Comparison of ENCODE assay signal across 8 mouse cellular contexts in genomic region chr6:17087485-17087884, GRCm38 (mm10). TPM values are rescaled to one million over a fixed set of nuclear protein-coding genes. Genes with fewer than 3 reads are reported as not detected.
DNase-seq lines count a peak whose midpoint lies in the region; ATAC-seq and TF ChIP-seq lines count a peak whose summit lies in the region.
"Had no signal": no experiment of that assay in that cellular context is flagged by ENCODE, and none has a peak within 500 bp of the region (broad histone marks: within the 10 kb centered on the region; RNA-seq: fewer than 3 reads in every experiment).

No protein-coding gene starts in this region.

- H3K36me3 ChIP-seq in ES-Bruce4 (ENCODE audit: control insufficient read depth, insufficient read depth, low read length, poor library complexity, severe bottlenecking): no peaks in the 10 kb centered on the region
- H3K36me3 ChIP-seq: heart, embryonic 13.5 days had no signal

- no peaks in the 10 kb centered on the region for H3K27me3 ChIP-seq in ES-Bruce4 (ENCODE audit: control insufficient read depth, insufficient read depth, low read length, poor library complexity, severe bottlenecking)

- H3K4me1 ChIP-seq in ES-Bruce4 (ENCODE audit: control insufficient read depth, insufficient read depth, low read length): no peaks in the 10 kb centered on the region
- H3K4me1 ChIP-seq: heart, embryonic 13.5 days had no signal

- H3K9ac ChIP-seq in ES-Bruce4 (ENCODE audit: low read depth, poor library complexity, severe bottlenecking): no peak overlapping the region
- H3K9ac ChIP-seq: heart, embryonic 13.5 days had no signal

- no peak overlapping the region for H3K27ac ChIP-seq in ES-Bruce4 (ENCODE audit: insufficient read depth, low read length)
- H3K27ac ChIP-seq: heart, embryonic 13.5 days had no signal

- TF ChIP-seq EP300 in ES-Bruce4 (IDR thresholded peaks at IDR 0.05; ENCODE audit: insufficient read depth, low read depth, low read length): no peak

- H3K9me3 ChIP-seq in ES-Bruce4 (replicated peaks; ENCODE audit: control insufficient read depth, insufficient read depth, low read length, poor library complexity, severe bottlenecking): no peaks in the 10 kb centered on the region
- H3K9me3 ChIP-seq: heart, embryonic 13.5 days had no signal

- TF ChIP-seq POLR2A in ES-Bruce4 (IDR thresholded peaks at IDR 0.05; ENCODE audit: insufficient read depth, low read length): no peak

- TF ChIP-seq CTCF in ES-Bruce4 (IDR thresholded peaks at IDR 0.05; ENCODE audit: low read depth, low read length): peak; percentile 64

- H3K4me3 ChIP-seq in ES-Bruce4 (ENCODE audit: low read depth, low read length): no peak overlapping the region
- H3K4me3 ChIP-seq: heart, embryonic 13.5 days had no signal

- DNase-seq in B cell, adult 2 months: peak; percentile 85 to 87
- peak; percentile 79 to 80 for DNase-seq in cerebellum, postnatal 10 days
- DNase-seq in layer of hippocampus, postnatal 14 days (ENCODE audit: low spot score in 2 of 2): peak; percentile 57 to 66
- DNase-seq in spleen, postnatal 10 days (ENCODE audit: low spot score in 2 of 2): peak; percentile 23 to 79

- ATAC-seq in granulocyte monocyte progenitor cell, adult 5-6 weeks (replicated peaks; ENCODE audit: poor library complexity, severe bottlenecking): peak; percentile 99
- peak; percentile 99 for ATAC-seq in megakaryocyte progenitor cell, adult 5-6 weeks (replicated peaks; ENCODE audit: poor library complexity)

RNA-seq across cellular contexts. Expression of gene Tes, which starts 22.5 kb away (rescaled TPM):
- polyA plus RNA-seq in ES-Bruce4 (2011; ENCODE audit: insufficient read depth, insufficient read length, low read depth, missing spikeins): 57.5 and 59.6 TPM in 2 replicates
- total RNA-seq in granulocyte monocyte progenitor cell, adult 5-6 weeks (2014; fragmentation: Nextera tagmentation): 27.5 and 37.4 TPM in 2 replicates
- 40.0 and 47.5 TPM in 2 replicates for total RNA-seq in granulocyte monocyte progenitor cell, adult 5-6 weeks (2017)
- 1 to 10 TPM; 2.8 TPM for total RNA-seq in layer of hippocampus, postnatal 14 days (2021)
- total RNA-seq in megakaryocyte progenitor cell, adult 5-6 weeks (2015): 33.8 and 39.7 TPM in 2 replicates
- 41.6 and 46.1 TPM in 2 replicates for total RNA-seq in megakaryocyte progenitor cell, adult 5-6 weeks (2017)

Comparison
In these comparisons a context has a peak if more than half of its experiments do, and no peak if none do; other contexts are left out.
1. RNA of gene Tes, which starts 22.5 kb away (total RNA-seq): 27.5 to 47.5 TPM in granulocyte monocyte progenitor cell, adult 5-6 weeks and 33.8 to 46.1 TPM in megakaryocyte progenitor cell, adult 5-6 weeks; 2.8 TPM in layer of hippocampus, postnatal 14 days; every median in the first group is over 4 times any median in the second.
2. Peak in every context shown above with its lines, with median percentiles within 50 percentile points of each other: DNase-seq.